Mouse (Mus musculus): ENCODE results near the gene 2610301B20Rik. TPM values are rescaled to one million over a fixed set of nuclear protein-coding genes. Genes with fewer than 3 reads are reported as not detected.
A peak's percentile ranks its signal among the peaks of the same experiment; 100 is the strongest.
"Not testable (repeated sequence)": the region's sequence is repeated elsewhere in the genome, so short reads cannot be mapped to it uniquely, and the experiment has no call there.

The 2610301B20Rik gene
- 16.4 and 19.3 TPM in 2 replicates for total RNA-seq (2021)
- long read RNA-seq, experiment 1, transcript 2610301B20Rik-201 (6 exons, 2,116 nt) = major isoform, 34 of 37 reads
- long read RNA-seq, experiment 1, partial matches to known transcripts = 1 of 37 reads
- long read RNA-seq, experiment 1, other reads (novel, unspliced or antisense) = 2 of 37 reads
- long read RNA-seq, experiment 2, transcript 2610301B20Rik-201 (6 exons, 2,116 nt) = major isoform, 21 of 22 reads
- long read RNA-seq, experiment 2, partial matches to known transcripts = 1 of 22 reads
- long read RNA-seq, experiment 2, other reads (novel, unspliced or antisense) = 0 of 22 reads

- peak; percentile 97 for DNase-seq
Observed at GRCm38 (mm10) chr4:10873920-10874665, at the start of gene 2610301B20Rik. Gene 2610301B20Rik, plus strand, starts transcription at chr4:10874498.

GRCm38 (mm10) chr4:10833273-10833672, 41.0 kb upstream of the 2610301B20Rik start:
- no peak for DNase-seq

GRCm38 (mm10) chr4:10835252-10836051, 38.8 kb upstream of the 2610301B20Rik start:
- DNase-seq = peak; percentile 40

GRCm38 (mm10) chr4:10845848-10846247, 28.4 kb upstream of the 2610301B20Rik start:
- DNase-seq = no peak

GRCm38 (mm10) chr4:10849812-10850211, 24.5 kb upstream of the 2610301B20Rik start:
- no peak for DNase-seq

GRCm38 (mm10) chr4:10851013-10851412, 23.3 kb upstream of the 2610301B20Rik start:
- DNase-seq = no peak

- DNase-seq = no peak
Observed at GRCm38 (mm10) chr4:10859174-10859573, 15.1 kb upstream of the 2610301B20Rik start.

- peak; percentile 27 for DNase-seq
Observed at GRCm38 (mm10) chr4:10859911-10860581, 14.3 kb upstream of the 2610301B20Rik start.

- no peak for DNase-seq
Observed at GRCm38 (mm10) chr4:10860825-10861224, 13.5 kb upstream of the 2610301B20Rik start.

GRCm38 (mm10) chr4:10862882-10863281, 11.4 kb upstream of the 2610301B20Rik start:
- DNase-seq = not testable (repeated sequence)

GRCm38 (mm10) chr4:10872231-10872630, 2.1 kb upstream of the 2610301B20Rik start:
- no peak for DNase-seq

- DNase-seq = no peak
Observed at GRCm38 (mm10) chr4:10872685-10873539, 1.4 kb upstream of the 2610301B20Rik start.

GRCm38 (mm10) chr4:10873549-10873919, 764 bp upstream of the 2610301B20Rik start:
- no peak for DNase-seq

- DNase-seq = peak; percentile 82
Observed at GRCm38 (mm10) chr4:10874718-10875121, 422 bp downstream of the 2610301B20Rik start.

GRCm38 (mm10) chr4:10875407-10875806, 1.1 kb downstream of the 2610301B20Rik start:
- DNase-seq = peak; percentile 72

- DNase-seq = no peak
Observed at GRCm38 (mm10) chr4:10877057-10877456, 2.8 kb downstream of the 2610301B20Rik start.

- no peak for DNase-seq
Observed at GRCm38 (mm10) chr4:10883740-10884408, 9.6 kb downstream of the 2610301B20Rik start.

- DNase-seq = no peak
Observed at GRCm38 (mm10) chr4:10888835-10889234, 14.5 kb downstream of the 2610301B20Rik start.

GRCm38 (mm10) chr4:10896262-10896661, 22.0 kb downstream of the 2610301B20Rik start:
- no peak for DNase-seq

- no peak for DNase-seq
Observed at GRCm38 (mm10) chr4:10896859-10897258, 22.6 kb downstream of the 2610301B20Rik start.
